Mouse (Mus musculus) kidney, embryonic 16.5 days (tissue): ENCODE data around the gene Lef1. TPM values are rescaled to one million over a fixed set of nuclear protein-coding genes. Genes with fewer than 3 reads are reported as not detected.

Source experiments
- ATAC-seq: fragments of 200-750 bp; cut with Nextera tagmentation; 2 replicates; pipeline ENCODE4 v1.8.0; 2017; ENCODE audit warnings: moderate TSS enrichment; ENCODE audit not compliant: low FRiP score, low TSS enrichment
- H3K27ac ChIP-seq: fragments of 300-500 bp; sonication (generic); 2 replicates; pipeline ENCODE4 v1.5.1; 2014; ENCODE audit warnings: low read length
- H3K27me3 ChIP-seq: fragments of 300-500 bp; sonication (generic); 2 replicates; pipeline ENCODE4 v1.6.1; 2014; ENCODE audit warnings: low read length, control low read depth, mixed read lengths; ENCODE audit not compliant: insufficient read depth
- H3K36me3 ChIP-seq: fragments of 300-500 bp; sonication (generic); 2 replicates; pipeline ENCODE4 v1.6.1; 2014; ENCODE audit warnings: low read length, control low read depth, mixed read lengths; ENCODE audit not compliant: insufficient read depth
- H3K4me1 ChIP-seq: fragments of 300-500 bp; sonication (generic); 2 replicates; pipeline ENCODE4 v1.6.1; 2014; ENCODE audit warnings: low read length, control low read depth, mixed read lengths; ENCODE audit not compliant: insufficient read depth
- H3K4me2 ChIP-seq: fragments of 300-500 bp; sonication (generic); replicated peaks from 2 replicates; pipeline ENCODE4 v1.6.1; 2014; ENCODE audit warnings: low read depth, low read length
- H3K4me3 ChIP-seq: fragments of 300-500 bp; sonication (generic); 2 replicates; pipeline ENCODE4 v1.5.1; 2014; ENCODE audit warnings: mild to moderate bottlenecking, low read length
- H3K9ac ChIP-seq: fragments of 300-500 bp; sonication (generic); replicated peaks from 2 replicates; pipeline ENCODE4 v1.6.1; 2014; ENCODE audit warnings: low read length
- H3K9me3 ChIP-seq: fragments of 300-500 bp; sonication (generic); 2 replicates; pipeline ENCODE4 v1.6.1; 2016; ENCODE audit warnings: low read length, control low read depth
- WGBS: fragments of 180-500 bp; shearing (Covaris S2); extraction: QIAGEN DNeasy Blood & Tissue Kit; methylation state at CpG from one replicate; pipeline ENCODE4 v1.1.7; 2014; 5-methylcytosine and 5-hydroxymethylcytosine counted together
- polyA plus RNA-seq: library from polyadenylated mRNA; unstranded; fragments of >200 nt; fragmentation: Nextera tagmentation; extraction: Ambion mirVana; gene quantifications from 2 replicates; pipeline ENCODE4 v1.2.1, GENCODE M21; 2015

Gene Lef1
- polyA plus RNA-seq, 1 experiment from 2014 or later, result 20.0 TPM

DNA sequence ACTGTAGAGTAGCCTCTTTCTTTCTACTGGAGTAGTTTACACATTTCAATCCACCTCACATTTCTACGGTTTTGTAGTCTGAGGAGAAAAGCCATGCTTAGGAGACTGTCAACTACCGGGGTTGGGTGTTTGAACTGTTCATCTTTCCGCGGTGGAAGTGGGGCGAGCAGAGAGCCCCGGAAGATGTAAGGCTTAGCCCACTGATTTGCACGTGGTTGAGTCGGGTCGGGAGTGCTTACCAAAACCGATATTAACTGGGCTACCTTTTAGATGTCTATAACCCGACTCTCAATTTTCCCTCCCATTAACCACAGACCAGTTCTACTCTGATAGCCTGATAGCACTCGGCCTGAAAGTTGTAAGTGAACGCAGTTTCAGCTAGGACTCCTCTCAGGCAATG, 2.8 kb downstream of the Lef1 start:
- no peaks in the 10 kb centered on the region for H3K9me3 ChIP-seq
- WGBS, result 8% methylated on average over 13 of the region's 13 CpGs
- H3K27me3 ChIP-seq, result peaks cover 33% of the 10 kb centered on the region
- peak overlapping the region; percentile 89 for H3K4me2 ChIP-seq
- peak overlapping the region; percentile 38; the same call in 1 of the 2 replicates for H3K9ac ChIP-seq
- H3K36me3 ChIP-seq, result no peaks in the 10 kb centered on the region
- ATAC-seq, result no peak
- H3K4me3 ChIP-seq, result peak overlapping the region; percentile 69
- H3K27ac ChIP-seq, result no peak overlapping the region
- peaks cover 28% of the 10 kb centered on the region for H3K4me1 ChIP-seq

DNA sequence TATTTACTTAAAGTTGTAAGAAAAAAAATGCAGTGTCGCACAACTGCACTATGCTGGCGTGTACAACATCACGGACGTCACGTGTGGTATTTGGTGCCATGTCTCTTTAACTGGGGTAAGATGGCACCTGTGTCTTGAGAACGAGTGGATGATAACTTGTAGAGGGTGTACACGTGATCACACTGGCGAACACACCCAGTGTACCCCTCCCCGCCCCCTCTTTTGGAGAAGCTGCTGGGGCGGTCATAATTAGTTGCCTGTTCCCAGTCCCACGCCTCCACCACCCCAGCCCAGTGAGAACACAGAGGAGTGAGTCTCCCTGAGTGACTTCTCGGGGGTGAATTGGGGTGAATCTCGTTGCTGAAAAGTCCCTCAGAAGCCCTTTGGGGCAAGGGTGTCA, 5.8 kb downstream of the Lef1 start:
- ATAC-seq, result no peak
- Histone ChIP-seq H3K4me1 (peaks cover 20% of the 10 kb centered on the region), H3K27ac (no peak overlapping the region), H3K9me3 (no peaks in the 10 kb centered on the region), H3K9ac (no peak overlapping the region), H3K4me2 (no peak overlapping the region), H3K36me3 (no peaks in the 10 kb centered on the region), H3K27me3 (peaks cover 16% of the 10 kb centered on the region), H3K4me3 (no peak overlapping the region)
- 79% methylated on average over 13 of the region's 13 CpGs for WGBS

DNA sequence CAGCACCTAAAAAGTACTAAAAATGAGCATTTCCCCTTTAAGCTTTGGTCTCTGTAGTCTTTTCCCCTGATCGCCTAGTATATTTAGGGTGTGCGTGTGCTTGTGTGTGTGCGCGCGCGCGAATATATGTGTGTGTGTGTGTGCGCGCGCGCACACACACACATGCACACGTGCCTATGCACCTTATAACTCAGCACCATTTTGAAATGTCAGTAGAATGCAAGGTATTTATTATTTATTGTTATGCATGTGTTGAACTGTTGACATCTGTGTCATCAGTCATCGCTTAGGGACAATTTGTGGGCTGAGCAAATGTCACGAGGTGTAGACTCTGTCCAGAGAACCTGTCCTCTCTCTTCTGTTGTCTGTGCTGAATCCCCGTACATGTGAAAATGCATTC, 7.1 kb downstream of the Lef1 start:
- no peak for ATAC-seq
- peaks cover 12% of the 10 kb centered on the region for H3K27me3 ChIP-seq
- H3K4me3 ChIP-seq, result no peak overlapping the region
- no peaks in the 10 kb centered on the region for H3K9me3 ChIP-seq
- WGBS, result 90% methylated on average over 15 of the region's 15 CpGs
- H3K36me3 ChIP-seq, result no peaks in the 10 kb centered on the region
- H3K4me2 ChIP-seq, result no peak overlapping the region
- no peak overlapping the region for H3K9ac ChIP-seq
- H3K27ac ChIP-seq, result no peak overlapping the region
- peaks cover 12% of the 10 kb centered on the region for H3K4me1 ChIP-seq

DNA sequence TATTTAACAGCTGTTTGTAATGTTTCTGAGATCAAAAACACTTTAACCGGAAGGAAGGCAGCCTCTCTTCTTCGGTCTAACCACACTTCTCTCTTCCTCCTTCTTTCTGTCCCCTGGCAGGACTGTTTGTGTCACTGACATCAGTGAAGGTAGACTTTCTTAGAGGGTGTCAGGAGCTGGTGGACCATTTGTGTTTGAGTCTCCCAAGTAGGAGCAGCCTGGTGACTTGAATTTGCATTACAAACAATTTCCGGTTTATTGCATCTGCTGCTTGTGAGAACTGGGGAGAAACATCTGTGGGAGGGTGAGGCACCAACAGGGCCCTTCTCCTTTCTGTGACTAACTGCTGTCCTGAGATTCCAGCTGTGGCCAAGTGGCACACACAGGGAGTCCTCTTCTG, 7.6 kb downstream of the Lef1 start:
- no peak overlapping the region for H3K27ac ChIP-seq
- H3K4me3 ChIP-seq, result no peak overlapping the region
- peaks cover 6% of the 10 kb centered on the region for H3K4me1 ChIP-seq
- peaks cover 8% of the 10 kb centered on the region for H3K27me3 ChIP-seq
- no peak overlapping the region for H3K4me2 ChIP-seq
- no peaks in the 10 kb centered on the region for H3K9me3 ChIP-seq
- WGBS, result 40% methylated on average over 3 of the region's 3 CpGs
- H3K36me3 ChIP-seq, result no peaks in the 10 kb centered on the region; the same call in 1 of the 2 replicates
- no peak for ATAC-seq
- no peak overlapping the region for H3K9ac ChIP-seq

DNA sequence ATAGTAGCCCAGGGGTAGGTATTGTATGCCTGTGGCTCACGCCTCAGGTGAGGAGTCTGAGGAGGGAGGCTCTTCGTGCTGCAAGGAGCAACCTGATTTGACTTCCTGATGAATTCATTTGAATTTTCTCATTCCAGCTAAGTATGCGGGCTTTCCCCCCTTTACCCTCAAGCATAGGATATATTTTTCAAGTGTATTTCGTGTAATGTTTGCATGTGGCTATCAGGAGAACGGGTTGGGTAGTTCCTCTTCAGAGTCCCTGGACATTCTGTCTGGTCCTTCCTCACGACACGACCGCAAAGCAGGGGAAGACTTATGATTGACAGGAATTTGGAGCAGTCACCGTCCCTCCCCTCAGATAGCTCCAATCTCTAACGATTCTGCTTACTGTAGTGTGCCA, 9.2 kb downstream of the Lef1 start:
- peaks cover 3% of the 10 kb centered on the region; the same call in 1 of the 2 replicates for H3K27me3 ChIP-seq
- no peak for ATAC-seq

DNA sequence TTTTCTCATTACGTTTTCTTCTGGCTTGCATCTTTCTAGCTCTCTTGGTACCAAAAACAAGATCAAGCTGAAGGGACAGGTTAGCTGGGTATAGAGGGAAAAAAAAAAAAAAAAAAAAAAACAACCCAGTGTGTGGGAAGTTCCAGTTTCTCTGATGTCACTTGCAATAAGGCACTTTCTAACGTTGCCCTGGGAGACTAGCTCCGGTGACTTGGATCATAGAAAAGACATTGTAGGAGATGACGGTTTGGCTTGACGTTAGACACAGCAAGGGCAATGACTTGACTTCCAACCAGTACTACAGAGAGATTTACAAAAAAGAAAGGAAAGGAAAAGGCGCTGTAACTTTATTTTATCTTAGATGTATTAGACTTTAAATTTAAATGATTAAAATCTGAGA, 13.2 kb downstream of the Lef1 start:
- Histone ChIP-seq H3K27me3 (no peaks in the 10 kb centered on the region), H3K9ac (no peak overlapping the region), H3K4me2 (no peak overlapping the region), H3K36me3 (peaks cover 5% of the 10 kb centered on the region; the same call in 1 of the 2 replicates), H3K4me1 (no peaks in the 10 kb centered on the region), H3K4me3 (no peak overlapping the region), H3K27ac (no peak overlapping the region), H3K9me3 (peaks cover 3% of the 10 kb centered on the region; the same call in 1 of the 2 replicates)
- WGBS, result 89% methylated on average over 6 of the region's 6 CpGs
- no peak for ATAC-seq

More for the DNA sequence above, 9.2 kb downstream of the Lef1 start:
- Histone ChIP-seq H3K4me3 (no peak overlapping the region), H3K4me2 (no peak overlapping the region), H3K36me3 (peaks cover 3% of the 10 kb centered on the region; the same call in 1 of the 2 replicates), H3K4me1 (peaks cover 4% of the 10 kb centered on the region), H3K9ac (no peak overlapping the region), H3K9me3 (peaks cover 3% of the 10 kb centered on the region; the same call in 1 of the 2 replicates), H3K27ac (no peak overlapping the region)
- WGBS, result 86% methylated on average over 10 of the region's 10 CpGs

- Histone ChIP-seq H3K9me3 (peaks cover 3% of the 10 kb centered on the region; the same call in 1 of the 2 replicates), H3K27ac (no peak overlapping the region), H3K4me1 (no peaks in the 10 kb centered on the region), H3K9ac (no peak overlapping the region), H3K27me3 (no peaks in the 10 kb centered on the region), H3K4me2 (no peak overlapping the region), H3K36me3 (peaks cover 5% of the 10 kb centered on the region; the same call in 1 of the 2 replicates), H3K4me3 (no peak overlapping the region)
- ATAC-seq, result no peak
- WGBS, result 77% methylated on average over 13 of the region's 13 CpGs
Measured at GRCm38 (mm10) chr3:131125873-131126272, 15.6 kb downstream of the Lef1 start.

DNA sequence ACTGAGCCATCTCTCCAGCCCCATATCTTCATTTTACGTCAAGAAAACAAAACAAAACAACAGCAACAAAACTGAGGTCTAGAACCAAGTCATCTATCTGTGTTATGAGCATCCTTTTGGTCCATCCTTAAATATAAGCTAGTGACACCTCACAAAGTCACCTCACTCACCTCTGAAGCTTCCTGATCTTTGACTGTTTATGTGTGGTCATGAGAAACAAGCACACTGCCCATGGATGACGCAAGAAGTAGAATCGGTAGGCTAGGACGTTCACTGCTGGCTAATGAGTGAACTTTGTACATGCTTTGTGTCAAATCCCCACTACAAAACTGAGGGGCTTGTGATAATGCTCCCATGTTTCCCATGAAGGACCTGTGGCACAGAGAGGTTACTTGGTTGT, 16.2 kb downstream of the Lef1 start:
- H3K9me3 ChIP-seq, result peaks cover 3% of the 10 kb centered on the region; the same call in 1 of the 2 replicates
- no peaks in the 10 kb centered on the region for H3K27me3 ChIP-seq
- H3K4me3 ChIP-seq, result no peak overlapping the region
- no peak overlapping the region for H3K9ac ChIP-seq
- H3K4me2 ChIP-seq, result no peak overlapping the region
- no peak overlapping the region for H3K27ac ChIP-seq
- 94% methylated on average over 4 of the region's 4 CpGs for WGBS
- H3K36me3 ChIP-seq, result peaks cover 5% of the 10 kb centered on the region; the same call in 1 of the 2 replicates
- no peak for ATAC-seq
- no peaks in the 10 kb centered on the region for H3K4me1 ChIP-seq

DNA sequence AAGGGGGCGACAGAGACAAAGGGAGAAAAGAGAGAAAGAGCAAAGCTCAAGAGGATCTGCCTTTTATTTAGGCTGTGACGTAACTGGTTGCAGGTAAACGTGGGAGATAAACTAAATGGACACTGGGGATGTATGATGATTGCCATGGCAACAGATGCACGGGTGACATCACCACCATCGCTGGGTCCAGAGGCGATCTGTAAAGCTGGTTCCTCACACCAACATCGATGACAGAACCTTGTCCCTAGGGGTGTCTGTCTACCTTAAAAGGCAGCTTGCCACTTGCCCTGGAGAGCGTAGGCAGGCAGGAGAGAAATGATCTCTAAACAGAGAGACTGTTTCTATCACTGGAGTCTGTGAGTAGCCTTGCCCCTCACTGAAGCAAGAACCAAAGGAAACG, 23.7 kb downstream of the Lef1 start:
- ATAC-seq, result no peak
- Histone ChIP-seq H3K4me1 (peaks cover 24% of the 10 kb centered on the region), H3K27ac (no peak overlapping the region), H3K27me3 (no peaks in the 10 kb centered on the region), H3K36me3 (no peaks in the 10 kb centered on the region), H3K4me2 (no peak overlapping the region), H3K4me3 (no peak overlapping the region), H3K9ac (no peak overlapping the region), H3K9me3 (no peaks in the 10 kb centered on the region)
- 71% methylated on average over 9 of the region's 9 CpGs for WGBS

GRCm38 (mm10) chr3:131135434-131135833, 25.2 kb downstream of the Lef1 start:
- Histone ChIP-seq H3K27me3 (no peaks in the 10 kb centered on the region), H3K4me2 (no peak overlapping the region), H3K4me1 (peaks cover 35% of the 10 kb centered on the region), H3K9me3 (no peaks in the 10 kb centered on the region), H3K9ac (no peak overlapping the region), H3K4me3 (no peak overlapping the region), H3K36me3 (no peaks in the 10 kb centered on the region), H3K27ac (no peak overlapping the region)
- WGBS, result 40% methylated on average over 9 of the region's 9 CpGs
- no peak for ATAC-seq
